Mouse (Mus musculus) kidney, embryonic 14.5 days (tissue): ENCODE data around the gene Selenof. TPM values are rescaled to one million over a fixed set of nuclear protein-coding genes. Genes with fewer than 3 reads are reported as not detected.
A peak's percentile ranks its signal among the peaks of the same experiment; 100 is the strongest.

ENCODE experiments used
- ATAC-seq: fragments of 200-750 bp; cut with Nextera tagmentation; 2 replicates; pipeline ENCODE4 v1.8.0; 2017; ENCODE audit warnings: moderate number of reproducible peaks, mild to moderate bottlenecking, moderate TSS enrichment, moderate library complexity; ENCODE audit not compliant: low FRiP score, low TSS enrichment
- H3K27ac ChIP-seq: fragments of 300-500 bp; sonication (generic); 2 replicates; pipeline ENCODE4 v1.5.1; 2014; ENCODE audit warnings: low read depth, mild to moderate bottlenecking, low read length, moderate library complexity, mixed read lengths
- H3K27me3 ChIP-seq: fragments of 300-500 bp; sonication (generic); 2 replicates; pipeline ENCODE4 v1.6.1; 2014; ENCODE audit warnings: mild to moderate bottlenecking, low read length; ENCODE audit not compliant: control insufficient read depth, insufficient read depth
- H3K36me3 ChIP-seq: fragments of 300-500 bp; sonication (generic); 2 replicates; pipeline ENCODE4 v1.6.1; 2014; ENCODE audit warnings: low read length, mixed read lengths; ENCODE audit not compliant: control insufficient read depth, insufficient read depth
- H3K4me1 ChIP-seq: fragments of 300-500 bp; sonication (generic); 2 replicates; pipeline ENCODE4 v1.6.1; 2014; ENCODE audit warnings: low read length, mixed read lengths; ENCODE audit not compliant: control insufficient read depth, insufficient read depth
- H3K4me2 ChIP-seq: fragments of 300-500 bp; sonication (generic); replicated peaks from 2 replicates; pipeline ENCODE4 v1.6.1; 2014; ENCODE audit warnings: low read depth, mild to moderate bottlenecking, low read length
- H3K4me3 ChIP-seq: fragments of 300-500 bp; sonication (generic); 2 replicates; pipeline ENCODE4 v1.5.1; 2014; ENCODE audit warnings: mild to moderate bottlenecking, low read length
- H3K9ac ChIP-seq: fragments of 300-500 bp; sonication (generic); 2 replicates; pipeline ENCODE4 v1.6.1; 2014; ENCODE audit warnings: low read depth, mild to moderate bottlenecking, low read length, moderate library complexity
- H3K9me3 ChIP-seq: fragments of 300-500 bp; sonication (generic); 2 replicates; pipeline ENCODE4 v1.6.1; 2016; ENCODE audit warnings: low read length; ENCODE audit not compliant: control insufficient read depth
- WGBS: fragments of 180-500 bp; shearing (Covaris S2); extraction: QIAGEN DNeasy Blood & Tissue Kit; methylation state at CpG from one replicate; pipeline ENCODE4 v1.1.7; 2014; 5-methylcytosine and 5-hydroxymethylcytosine counted together
- polyA plus RNA-seq: library from polyadenylated mRNA; unstranded; fragments of >200 nt; fragmentation: Nextera tagmentation; extraction: Ambion mirVana; gene quantifications from 2 replicates; pipeline ENCODE4 v1.2.1, GENCODE M21; 2014

Gene Selenof
- polyA plus RNA-seq, 1 experiment from 2014 or later = 515 TPM

GRCm38 (mm10) chr3:144635236-144635635, 65.1 kb downstream of the Selenof start:
- ATAC-seq = no peak
- H3K9me3 ChIP-seq = no peaks in the 10 kb centered on the region
- H3K27ac ChIP-seq = no peak overlapping the region
- H3K36me3 ChIP-seq = no peaks in the 10 kb centered on the region
- no peak overlapping the region for H3K4me2 ChIP-seq
- H3K9ac ChIP-seq = no peak overlapping the region
- H3K4me3 ChIP-seq = no peak overlapping the region
- no peaks in the 10 kb centered on the region for H3K4me1 ChIP-seq
- 77% methylated on average over 5 of the region's 5 CpGs for WGBS
- H3K27me3 ChIP-seq = no peaks in the 10 kb centered on the region

DNA sequence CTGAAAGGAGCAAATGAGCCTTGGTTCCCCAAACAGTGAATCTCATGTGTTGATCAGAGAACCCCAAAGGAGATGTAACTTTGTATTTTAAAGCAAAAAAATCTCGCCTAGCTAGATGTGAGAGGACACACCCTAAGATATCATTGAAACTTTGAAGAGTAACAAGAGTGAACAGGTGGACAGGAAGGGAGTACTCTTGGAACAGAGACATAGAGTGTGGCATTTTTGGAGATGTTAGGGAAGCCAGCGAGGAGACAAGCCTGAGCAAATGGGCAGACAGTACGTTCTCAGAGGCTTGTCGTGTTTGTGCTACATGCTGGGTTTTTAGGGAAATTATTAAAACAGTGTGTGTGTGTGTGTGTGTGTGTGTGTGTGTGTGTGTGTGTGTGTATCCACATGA, 68.0 kb downstream of the Selenof start:
- 92% methylated on average over 4 of the region's 4 CpGs for WGBS
- Histone ChIP-seq H3K27me3 (no peaks in the 10 kb centered on the region), H3K4me3 (no peak overlapping the region), H3K36me3 (no peaks in the 10 kb centered on the region), H3K4me2 (no peak overlapping the region), H3K4me1 (no peaks in the 10 kb centered on the region), H3K9me3 (no peaks in the 10 kb centered on the region), H3K9ac (no peak overlapping the region), H3K27ac (no peak overlapping the region)
- no peak for ATAC-seq

DNA sequence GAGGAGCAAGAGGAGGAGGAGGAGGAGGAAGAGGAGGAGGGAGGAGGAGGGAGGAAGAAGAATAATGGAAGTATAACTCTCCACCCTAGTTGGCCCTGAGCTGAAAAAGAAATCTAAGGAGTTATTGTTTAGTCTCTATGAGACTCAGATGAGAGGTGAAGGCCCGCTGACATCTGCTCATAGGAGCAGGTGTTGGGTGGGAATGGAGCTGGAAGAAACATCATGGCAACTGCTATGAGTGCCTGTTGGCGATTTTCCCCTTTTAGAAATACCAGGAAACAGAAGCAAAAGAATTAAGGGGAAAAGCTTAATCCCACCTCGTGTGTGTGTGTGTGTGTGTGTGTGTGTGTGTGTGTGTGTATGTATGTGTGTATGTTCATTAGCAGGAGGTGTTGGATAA, 69.3 kb downstream of the Selenof start:
- Histone ChIP-seq H3K9ac (no peak overlapping the region), H3K27me3 (no peaks in the 10 kb centered on the region), H3K9me3 (no peaks in the 10 kb centered on the region), H3K4me1 (peaks cover 5% of the 10 kb centered on the region), H3K4me2 (no peak overlapping the region), H3K36me3 (no peaks in the 10 kb centered on the region), H3K4me3 (no peak overlapping the region), H3K27ac (no peak overlapping the region)
- 85% methylated on average over 3 of the region's 3 CpGs for WGBS
- no peak for ATAC-seq

GRCm38 (mm10) chr3:144640033-144640432, 69.9 kb downstream of the Selenof start:
- H3K4me1 ChIP-seq = peaks cover 5% of the 10 kb centered on the region
- ATAC-seq = no peak

DNA sequence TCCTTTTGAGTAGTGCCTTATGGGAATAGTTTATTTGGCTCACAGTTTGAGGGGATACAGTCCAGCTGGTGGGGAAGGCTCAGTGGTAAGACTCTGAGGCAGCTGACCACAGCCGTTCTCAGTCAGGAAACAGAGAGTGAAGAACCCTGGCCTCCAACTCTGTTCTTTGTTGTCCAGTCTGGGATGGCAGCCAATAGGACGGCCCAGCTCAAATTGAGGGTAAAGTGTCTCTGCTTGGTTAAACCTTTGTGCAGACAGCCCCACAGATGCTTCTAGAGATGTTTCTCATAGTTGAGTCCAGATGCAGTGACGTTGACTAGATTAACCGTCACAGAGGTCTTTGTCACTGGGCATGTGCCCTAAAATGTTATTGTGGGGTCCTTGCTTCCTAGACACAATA, 72.0 kb downstream of the Selenof start:
- Histone ChIP-seq H3K9ac (no peak overlapping the region), H3K4me1 (peaks cover 5% of the 10 kb centered on the region), H3K4me3 (no peak overlapping the region), H3K27ac (no peak overlapping the region), H3K36me3 (no peaks in the 10 kb centered on the region), H3K9me3 (no peaks in the 10 kb centered on the region), H3K4me2 (no peak overlapping the region), H3K27me3 (no peaks in the 10 kb centered on the region)
- ATAC-seq = no peak
- 88% methylated on average over 4 of the region's 4 CpGs for WGBS

More at GRCm38 (mm10) chr3:144640033-144640432, 69.9 kb downstream of the Selenof start:
- Histone ChIP-seq H3K27me3 (no peaks in the 10 kb centered on the region), H3K9ac (no peak overlapping the region), H3K36me3 (no peaks in the 10 kb centered on the region), H3K27ac (no peak overlapping the region), H3K9me3 (no peaks in the 10 kb centered on the region), H3K4me3 (no peak overlapping the region), H3K4me2 (no peak overlapping the region)

GRCm38 (mm10) chr3:144643301-144643871, 73.3 kb downstream of the Selenof start:
- no peak overlapping the region for H3K4me3 ChIP-seq
- H3K27ac ChIP-seq = peak overlapping the region; percentile 14; the same call in 1 of the 2 replicates
- H3K4me1 ChIP-seq = peaks cover 5% of the 10 kb centered on the region
- no peaks in the 10 kb centered on the region for H3K36me3 ChIP-seq
- 4% methylated on average over 2 of the region's 2 CpGs for WGBS
- H3K9me3 ChIP-seq = no peaks in the 10 kb centered on the region
- no peaks in the 10 kb centered on the region for H3K27me3 ChIP-seq
- H3K9ac ChIP-seq = no peak overlapping the region
- ATAC-seq = peak; percentile 92
- H3K4me2 ChIP-seq = no peak overlapping the region

- no peak overlapping the region for H3K9ac ChIP-seq
- H3K27ac ChIP-seq = no peak overlapping the region
- 45% methylated on average over 5 of the region's 5 CpGs for WGBS
- no peaks in the 10 kb centered on the region for H3K36me3 ChIP-seq
- no peak overlapping the region for H3K4me2 ChIP-seq
- peaks cover 5% of the 10 kb centered on the region for H3K4me1 ChIP-seq
- H3K4me3 ChIP-seq = no peak overlapping the region
- no peaks in the 10 kb centered on the region for H3K9me3 ChIP-seq
- no peak for ATAC-seq
- no peaks in the 10 kb centered on the region for H3K27me3 ChIP-seq
Observed at GRCm38 (mm10) chr3:144644202-144644601, 74.1 kb downstream of the Selenof start.

Other genes with a start within 250 kb of the Selenof start
- gene Hs2st1, start 123 bp upstream of the Selenof start, polyA plus RNA-seq = 13.7 and 16.9 TPM in 2 replicates
- gene Sh3glb1, start 150.0 kb downstream of the Selenof start, polyA plus RNA-seq = 82.7 and 94.3 TPM in 2 replicates
- 8.2 and 11.1 TPM in 2 replicates for gene Clca3a1, start 190.7 kb downstream of the Selenof start, polyA plus RNA-seq
- gene Clca3a2, start 249.2 kb downstream of the Selenof start, polyA plus RNA-seq = not detected in 2 replicates